Mouse (Mus musculus) heart, adult 2 months (tissue): ENCODE measurements around the gene Gmcl1.

ENCODE experiments used
- CTCF ChIP-seq: fragments of 200-600 bp; IDR thresholded peaks from 2 replicates; pipeline ENCODE4 v1.8.1; 2022; ENCODE audit warnings: antibody characterized with exemption, mild to moderate bottlenecking, moderate library complexity
- EP300 ChIP-seq: fragments of 200-500 bp; IDR thresholded peaks from 2 replicates; pipeline ENCODE4 v1.6.1; 2011; ENCODE audit warnings: low read depth, low read length, control low read depth; ENCODE audit not compliant: insufficient read depth
- POLR2A ChIP-seq: fragments of 200-500 bp; IDR thresholded peaks from 2 replicates; pipeline ENCODE4 v1.6.1; 2011; ENCODE audit warnings: mild to moderate bottlenecking, low read depth, low read length, control low read depth; ENCODE audit not compliant: insufficient read depth

- TF ChIP-seq POLR2A, result no peak
- no peak for TF ChIP-seq CTCF
- TF ChIP-seq EP300, result no peak
These were observed 35.1 kb upstream of the Gmcl1 start for GRCm38 (mm10) chr6:86768186-86768776.
